In the genomic region with DNA sequence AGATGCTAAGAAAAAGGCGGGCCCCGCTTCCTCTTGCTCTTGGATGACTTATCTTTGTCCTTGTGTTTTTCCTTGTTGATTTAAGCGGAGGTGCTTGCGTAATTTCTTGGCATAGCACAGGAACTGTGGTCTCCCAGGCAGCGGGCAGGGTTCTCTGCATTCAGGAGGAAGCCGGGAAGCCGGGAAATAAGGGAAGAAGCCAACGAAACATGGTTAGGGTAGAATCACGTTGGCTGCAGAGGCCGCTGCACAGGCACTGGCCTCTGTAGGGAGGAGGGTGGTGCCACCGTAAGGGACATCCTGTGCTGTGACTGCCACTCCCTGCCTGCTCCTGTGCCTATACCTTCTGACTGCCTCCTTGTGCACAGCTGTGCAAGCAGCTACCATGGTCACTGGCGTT, we compare ENCODE assay signal across 9 mouse cellular contexts. TPM values are rescaled to one million over a fixed set of nuclear protein-coding genes. Genes with fewer than 3 reads are reported as not detected.
A peak's percentile ranks its signal among the peaks of the same experiment; 100 is the strongest.
DNase-seq lines count a peak whose midpoint lies in the region; ATAC-seq and TF ChIP-seq lines count a peak whose summit lies in the region.
"Had no signal": no experiment of that assay in that cellular context is flagged by ENCODE, and none has a peak within 500 bp of the region (broad histone marks: within the 10 kb centered on the region; RNA-seq: fewer than 3 reads in every experiment).

No protein-coding gene starts in this region.

- no peaks in the 10 kb centered on the region for H3K36me3 ChIP-seq in lung, embryonic 14.5 days (ENCODE audit: insufficient read depth)
- no peaks in the 10 kb centered on the region for H3K36me3 ChIP-seq in hindbrain, embryonic 10.5 days

- peak; percentile 62 for DNase-seq in MN1 (ENCODE audit: low spot score)
- peak; percentile 82 for DNase-seq in adrenal gland, postnatal 14 days
- peak; percentile 34 for DNase-seq in heart, postnatal 4 days
- DNase-seq in lung, embryonic 14.5 days: peak; percentile 85
- no peak for DNase-seq in hindbrain, embryonic 10.5 days (ENCODE audit: low spot score)
- no peak for DNase-seq in spleen, adult 12 weeks (ENCODE audit: low spot score)
- no peak for DNase-seq in thymus, postnatal 10 days (ENCODE audit: low spot score in 2 of 2)
- DNase-seq in left cerebral cortex, adult 8-10 months (ENCODE audit: low spot score in 2 of 2): no peak
- DNase-seq: thymus, postnatal 14 days had no signal

- peak overlapping the region; percentile 24 for H3K4me2 ChIP-seq in lung, embryonic 14.5 days

- WGBS in lung, embryonic 14.5 days: 18% methylated on average over 12 of the region's 12 CpGs
- WGBS in hindbrain, embryonic 10.5 days: 80% methylated on average over 12 of the region's 12 CpGs

- H3K9ac ChIP-seq in lung, embryonic 14.5 days: no peak overlapping the region

- H3K27ac ChIP-seq in lung, embryonic 14.5 days (ENCODE audit: low read depth): peak overlapping the region; percentile 55
- no peak overlapping the region for H3K27ac ChIP-seq in hindbrain, embryonic 10.5 days

- H3K9me3 ChIP-seq in lung, embryonic 14.5 days (ENCODE audit: low read depth, low read length): no peaks in the 10 kb centered on the region
- no peaks in the 10 kb centered on the region for H3K9me3 ChIP-seq in hindbrain, embryonic 10.5 days

- peak; percentile 67; the same call in 1 of the 2 replicates for ATAC-seq in lung, embryonic 14.5 days (ENCODE audit: insufficient read depth)

- H3K4me1 ChIP-seq in lung, embryonic 14.5 days (ENCODE audit: insufficient read depth): peaks cover 8% of the 10 kb centered on the region; the same call in 1 of the 2 replicates
- peaks cover 27% of the 10 kb centered on the region for H3K4me1 ChIP-seq in hindbrain, embryonic 10.5 days (replicated peaks)

- no peak for TF ChIP-seq CTCF in lung, embryonic 14.5 days (IDR thresholded peaks at IDR 0.05; ENCODE audit: low read depth)

- H3K4me3 ChIP-seq in lung, embryonic 14.5 days (ENCODE audit: low read depth, low read length): no peak overlapping the region
- H3K4me3 ChIP-seq in hindbrain, embryonic 10.5 days: no peak overlapping the region

- H3K27me3 ChIP-seq in lung, embryonic 14.5 days (ENCODE audit: insufficient read depth, low read length): no peaks in the 10 kb centered on the region
- H3K27me3 ChIP-seq in hindbrain, embryonic 10.5 days (ENCODE audit: insufficient read depth, poor library complexity, severe bottlenecking): peaks cover 6% of the 10 kb centered on the region; the same call in 1 of the 2 replicates

RNA-seq across cellular contexts. Expression of a gene that starts 15.4 kb away (rescaled TPM):
- 0.41 TPM in 2 replicates for total RNA-seq in adrenal gland, postnatal 14 days (2021)
- total RNA-seq in heart, postnatal 4 days (2021): not detected
- 1.8 and 1.9 TPM in 2 replicates for polyA plus RNA-seq in lung, embryonic 14.5 days (2014; fragmentation: Nextera tagmentation; extraction: Ambion mirVana)
- polyA plus RNA-seq in hindbrain, embryonic 10.5 days (2016; fragmentation: Nextera tagmentation; extraction: Ambion mirVana): 1.4 TPM in 2 replicates
- total RNA-seq in left cerebral cortex, adult 8-10 months (2022): 1 to 10 TPM; 1.5 to 2.0 (median 1.8) TPM

RNA-seq across cellular contexts. Expression of a gene that starts 49.1 kb away (rescaled TPM):
- total RNA-seq in adrenal gland, postnatal 14 days (2021): 10.4 and 10.7 TPM in 2 replicates
- 10 to 100 TPM; 26.3 to 26.8 TPM for total RNA-seq in heart, postnatal 4 days (2021)
- 3.0 and 3.4 TPM in 2 replicates for polyA plus RNA-seq in lung, embryonic 14.5 days (2014; fragmentation: Nextera tagmentation; extraction: Ambion mirVana)
- 9.6 and 11.6 TPM in 2 replicates for polyA plus RNA-seq in hindbrain, embryonic 10.5 days (2016; fragmentation: Nextera tagmentation; extraction: Ambion mirVana)
- 1 to 10 TPM; 6.0 to 8.4 (median 7.4) TPM for total RNA-seq in left cerebral cortex, adult 8-10 months (2022)

Comparison
In these comparisons a context has a peak if more than half of its experiments do, and no peak if none do; other contexts are left out.
1. DNase-seq: peak in MN1 (single experiment), adrenal gland, postnatal 14 days (single experiment), heart, postnatal 4 days (single experiment) and lung, embryonic 14.5 days (single experiment); none in hindbrain, embryonic 10.5 days (single experiment), spleen, adult 12 weeks (single experiment), thymus, postnatal 10 days (0 of 2) and left cerebral cortex, adult 8-10 months (0 of 2).